Comparison of ENCODE assay signal across 13 mouse cellular contexts in the genomic region with DNA sequence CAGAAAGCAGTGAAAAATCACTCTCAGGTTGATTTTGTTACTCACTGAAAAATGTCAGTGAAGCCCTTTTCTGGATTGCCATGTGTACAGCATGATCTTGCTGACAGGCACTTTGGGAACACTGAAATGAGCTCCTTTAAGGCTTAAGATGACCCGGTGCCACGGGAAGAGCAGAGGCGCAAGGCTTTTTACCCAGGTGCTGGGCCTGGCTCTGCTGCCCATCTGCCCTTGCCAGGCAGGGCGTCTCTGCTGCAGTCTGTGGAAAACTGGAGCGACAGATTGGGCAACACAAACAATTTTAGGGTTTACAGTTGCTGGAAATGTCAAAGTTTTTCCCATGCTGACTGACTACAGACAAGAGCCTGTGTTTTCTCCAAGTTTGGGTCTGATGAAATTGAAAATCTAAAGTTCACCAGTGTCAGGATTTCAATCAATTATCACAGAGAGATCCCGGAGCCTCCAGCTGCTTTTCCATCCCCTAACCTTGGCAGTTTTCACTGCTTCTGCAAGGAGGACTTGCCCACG. TPM values are rescaled to one million over a fixed set of nuclear protein-coding genes. Genes with fewer than 3 reads are reported as not detected.
DNase-seq lines count a peak whose midpoint lies in the region; ATAC-seq and TF ChIP-seq lines count a peak whose summit lies in the region.
"Had no signal": no experiment of that assay in that cellular context is flagged by ENCODE, and none has a peak within 500 bp of the region (broad histone marks: within the 10 kb centered on the region; RNA-seq: fewer than 3 reads in every experiment).

No protein-coding gene starts in this region.

- WGBS in liver, postnatal 0 days (ENCODE audit: insufficient replicate concordance), result 61% methylated on average over 7 of the region's 7 CpGs
- WGBS in liver, embryonic 11.5 days, result 83% methylated on average over 7 of the region's 7 CpGs
- WGBS in small intestine, adult 2 months, result 69% methylated on average over 7 of the region's 7 CpGs

- peak overlapping the region; percentile 39; the same call in 1 of the 2 replicates for H3K27ac ChIP-seq in liver, postnatal 0 days (ENCODE audit: low read depth)
- no peak overlapping the region for H3K27ac ChIP-seq in liver, embryonic 11.5 days (ENCODE audit: low read depth, low read length)
- peak overlapping the region; percentile 32 for H3K27ac ChIP-seq in small intestine, adult 2 months (ENCODE audit: insufficient read depth, low read depth, low read length)
- H3K27ac ChIP-seq: heart, embryonic 13.5 days had no signal

- TF ChIP-seq CTCF in liver, postnatal 0 days (IDR thresholded peaks at IDR 0.05; ENCODE audit: low read depth), result no peak
- no peak for TF ChIP-seq CTCF in small intestine, adult 2 months (IDR thresholded peaks at IDR 0.05; ENCODE audit: extremely low read depth, insufficient read length, insufficient replicate concordance, low read depth, low read length)

- no peak for TF ChIP-seq EP300 in liver, postnatal 0 days (IDR thresholded peaks at IDR 0.05; ENCODE audit: low read depth)

- peak overlapping the region; percentile 59 for H3K4me2 ChIP-seq in liver, postnatal 0 days (ENCODE audit: low read depth, low read length)
- H3K4me2 ChIP-seq in liver, embryonic 11.5 days, result no peak overlapping the region
- H3K4me2 ChIP-seq: heart, embryonic 13.5 days had no signal

- intact Hi-C loops in left cerebral cortex, postnatal 10 days (cut with DNase I), result no loop called here

- peak overlapping the region; percentile 42; the same call in 1 of the 2 replicates for H3K9ac ChIP-seq in liver, postnatal 0 days (replicated peaks)
- H3K9ac ChIP-seq in liver, embryonic 11.5 days (ENCODE audit: low read depth, low read length), result no peak overlapping the region
- H3K9ac ChIP-seq: heart, embryonic 13.5 days had no signal

- peak overlapping the region; percentile 11 for H3K4me3 ChIP-seq in liver, postnatal 0 days (ENCODE audit: low read depth, low read length)
- no peak overlapping the region for H3K4me3 ChIP-seq in liver, embryonic 11.5 days (ENCODE audit: low read depth, low read length)
- H3K4me3 ChIP-seq in small intestine, adult 2 months (ENCODE audit: low read depth, low read length), result peak overlapping the region; percentile 45
- H3K4me3 ChIP-seq: heart, embryonic 13.5 days had no signal

- peak; percentile 51 to 54 for DNase-seq in cerebellum, adult 18-20 months
- no peak for DNase-seq in cerebellum, adult 11-12 months
- DNase-seq in liver, postnatal 0 days, result no peak
- DNase-seq in liver, embryonic 11.5 days (ENCODE audit: low spot score), result no peak
- DNase-seq in cerebellum, postnatal 25 days, result peak; percentile 45 to 54
- no peak for DNase-seq in kidney, postnatal 25 days
- no peak for DNase-seq in left cerebral cortex, postnatal 10 days (ENCODE audit: extremely low spot score in 1 of 2, low spot score in 2 of 2)
- DNase-seq: gastrocnemius, postnatal 36 days; kidney, adult 18-20 months; lung, postnatal 4 days; midbrain, embryonic 14.5 days had no signal

- TF ChIP-seq POLR2A in small intestine, adult 2 months (IDR thresholded peaks at IDR 0.05; ENCODE audit: low read depth, low read length), result no peak

- ATAC-seq in liver, postnatal 0 days, result no peak
- ATAC-seq in liver, embryonic 11.5 days (replicated peaks; ENCODE audit: low FRiP score), result no peak

- H3K27me3 ChIP-seq in liver, postnatal 0 days (ENCODE audit: insufficient read depth, low read length), result no peaks in the 10 kb centered on the region
- H3K27me3 ChIP-seq in liver, embryonic 11.5 days (replicated peaks; ENCODE audit: control insufficient read depth, insufficient read depth, low read length), result no peaks in the 10 kb centered on the region
- H3K27me3 ChIP-seq in small intestine, adult 2 months (ENCODE audit: control insufficient read depth, insufficient read depth, low read length), result no peaks in the 10 kb centered on the region
- H3K27me3 ChIP-seq: heart, embryonic 13.5 days had no signal

- peaks cover 4% of the 10 kb centered on the region; the same call in 1 of the 2 replicates for H3K4me1 ChIP-seq in liver, postnatal 0 days (ENCODE audit: insufficient read depth)
- H3K4me1 ChIP-seq in liver, embryonic 11.5 days (replicated peaks; ENCODE audit: control insufficient read depth, insufficient read depth, low read length), result no peaks in the 10 kb centered on the region
- H3K4me1 ChIP-seq in small intestine, adult 2 months (ENCODE audit: control insufficient read depth, insufficient read depth, insufficient read length, low read length), result no peaks in the 10 kb centered on the region; the same call in 1 of the 2 replicates
- H3K4me1 ChIP-seq: heart, embryonic 13.5 days had no signal

- no peaks in the 10 kb centered on the region for H3K9me3 ChIP-seq in liver, postnatal 0 days (ENCODE audit: low read length)
- H3K9me3 ChIP-seq in liver, embryonic 11.5 days (ENCODE audit: control insufficient read depth, low read length), result no peaks in the 10 kb centered on the region
- H3K9me3 ChIP-seq: heart, embryonic 13.5 days had no signal

- no peaks in the 10 kb centered on the region; the same call in 1 of the 2 replicates for H3K36me3 ChIP-seq in liver, postnatal 0 days (replicated peaks; ENCODE audit: insufficient read depth, low read length)
- no peaks in the 10 kb centered on the region for H3K36me3 ChIP-seq in liver, embryonic 11.5 days (ENCODE audit: control insufficient read depth, insufficient read depth, low read length)
- H3K36me3 ChIP-seq in small intestine, adult 2 months (ENCODE audit: control insufficient read depth, insufficient read depth, low read length), result no peaks in the 10 kb centered on the region
- H3K36me3 ChIP-seq: heart, embryonic 13.5 days had no signal

RNA-seq across cellular contexts. Expression of a gene that starts 53.0 kb away (rescaled TPM):
- 3.7 and 3.9 TPM in 2 replicates for polyA plus RNA-seq in liver, postnatal 0 days (2015; fragmentation: Nextera tagmentation; extraction: Ambion mirVana)
- polyA plus RNA-seq in liver, embryonic 11.5 days (2014; fragmentation: Nextera tagmentation; extraction: Ambion mirVana), result 21.2 and 21.9 TPM in 2 replicates
- 0.03 TPM in 1 of 2 replicates, not detected in the other for polyA plus RNA-seq in small intestine, adult 2 months (2012; rRNA removed)
- total RNA-seq in left cerebral cortex, postnatal 10 days (2021), result 1 to 10 TPM; 1.5 to 2.3 TPM

RNA-seq across cellular contexts. Expression of a gene that starts 53.3 kb away (rescaled TPM):
- polyA plus RNA-seq in liver, postnatal 0 days (2015; fragmentation: Nextera tagmentation; extraction: Ambion mirVana), result 10.2 and 11.5 TPM in 2 replicates
- polyA plus RNA-seq in liver, embryonic 11.5 days (2014; fragmentation: Nextera tagmentation; extraction: Ambion mirVana), result 30.1 and 33.6 TPM in 2 replicates
- 3.5 and 9.1 TPM in 2 replicates for polyA plus RNA-seq in small intestine, adult 2 months (2012; rRNA removed)
- total RNA-seq in left cerebral cortex, postnatal 10 days (2021), result 10 to 100 TPM; 13.9 TPM

Comparison
In these comparisons a context has a peak if more than half of its experiments do, and no peak if none do; other contexts are left out.
1. DNase-seq: peak in cerebellum, adult 18-20 months (2 of 2) and cerebellum, postnatal 25 days (2 of 2); none in cerebellum, adult 11-12 months (single experiment), liver, postnatal 0 days (single experiment), liver, embryonic 11.5 days (single experiment), kidney, postnatal 25 days (0 of 2) and left cerebral cortex, postnatal 10 days (0 of 2).